Mouse (Mus musculus): ENCODE measurements at regions not wholly inside any gene's neighbourhood (a gene's known extent, or its start where the extent isn't known, plus 50 kb on each side); places are given as distances from the start of the nearest gene placed in this dataset.

DNA sequence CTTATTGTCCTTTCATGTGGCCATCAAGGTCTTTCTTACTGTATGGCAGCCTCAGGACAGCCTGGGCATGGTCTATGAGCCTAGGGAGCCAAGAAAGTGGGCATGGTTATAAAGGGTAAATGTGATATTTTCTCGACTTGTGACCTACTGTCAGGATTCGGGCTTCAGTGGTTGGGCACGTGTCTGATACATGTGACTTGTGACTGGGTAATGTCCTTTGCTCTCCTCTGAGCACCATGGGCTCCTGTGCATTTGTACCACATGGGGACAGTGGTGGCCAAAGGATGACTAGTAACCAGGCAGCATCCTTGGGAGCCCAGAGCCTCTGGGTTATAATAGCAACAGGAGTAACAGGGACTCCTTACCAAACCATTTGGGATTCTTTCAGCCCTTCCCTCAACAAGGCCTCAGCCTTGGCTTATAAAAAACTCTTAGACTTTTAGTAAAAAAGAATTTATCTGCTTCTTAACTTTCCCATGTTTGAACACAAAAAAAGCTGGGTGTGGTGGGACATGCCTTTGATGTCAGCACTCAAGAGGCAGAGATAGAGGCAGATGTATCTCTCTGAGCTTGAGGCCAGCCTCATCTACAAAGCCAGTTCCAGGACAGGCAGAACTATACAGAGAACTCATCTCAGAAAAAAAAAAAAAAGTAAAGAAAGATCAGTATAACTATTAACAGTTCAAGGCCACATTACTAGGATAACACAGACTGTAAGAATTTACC, 56.7 kb upstream of the Klf13 start:
- peak; percentile 89 for DNase-seq

DNA sequence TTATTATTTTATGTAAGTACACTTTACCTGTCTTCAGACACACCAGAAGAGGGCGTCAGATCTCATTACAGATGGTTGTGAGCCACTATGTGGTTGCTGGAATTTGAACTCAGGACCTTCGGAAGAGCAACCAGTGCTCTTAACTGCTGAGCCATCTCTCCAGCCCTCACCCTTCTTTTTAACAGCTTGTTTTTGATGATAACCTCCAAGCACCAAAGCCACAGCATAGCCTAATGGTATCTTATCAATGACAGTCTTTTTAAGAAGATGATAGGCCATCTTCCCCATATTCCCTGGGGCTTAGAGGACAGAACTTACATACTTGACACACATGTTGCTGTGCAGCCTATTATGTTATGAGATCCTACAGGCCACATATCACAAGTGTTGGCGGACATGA, 56.1 kb upstream of the Klf13 start:
- peak; percentile 31 for DNase-seq

DNA sequence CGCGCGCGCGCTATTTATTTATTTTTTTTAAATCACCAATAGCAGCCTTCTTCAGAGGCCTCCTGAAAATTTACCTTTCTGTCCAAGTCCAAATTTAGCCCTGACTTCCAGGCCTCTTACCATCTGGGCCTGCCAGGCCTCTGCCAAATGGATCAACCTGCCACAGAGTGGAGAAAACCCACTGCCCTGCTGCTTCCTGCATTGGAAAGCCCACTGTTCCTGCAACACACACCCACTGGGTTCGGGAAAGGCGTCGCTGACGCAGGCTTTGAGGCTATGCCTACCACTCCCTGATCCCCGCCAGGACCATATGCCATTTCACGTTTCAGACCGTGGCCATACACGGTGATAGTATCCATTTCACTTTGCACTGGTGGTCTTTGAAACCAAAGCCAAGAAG, 53.4 kb upstream of the Klf13 start:
- no peak for DNase-seq

DNA sequence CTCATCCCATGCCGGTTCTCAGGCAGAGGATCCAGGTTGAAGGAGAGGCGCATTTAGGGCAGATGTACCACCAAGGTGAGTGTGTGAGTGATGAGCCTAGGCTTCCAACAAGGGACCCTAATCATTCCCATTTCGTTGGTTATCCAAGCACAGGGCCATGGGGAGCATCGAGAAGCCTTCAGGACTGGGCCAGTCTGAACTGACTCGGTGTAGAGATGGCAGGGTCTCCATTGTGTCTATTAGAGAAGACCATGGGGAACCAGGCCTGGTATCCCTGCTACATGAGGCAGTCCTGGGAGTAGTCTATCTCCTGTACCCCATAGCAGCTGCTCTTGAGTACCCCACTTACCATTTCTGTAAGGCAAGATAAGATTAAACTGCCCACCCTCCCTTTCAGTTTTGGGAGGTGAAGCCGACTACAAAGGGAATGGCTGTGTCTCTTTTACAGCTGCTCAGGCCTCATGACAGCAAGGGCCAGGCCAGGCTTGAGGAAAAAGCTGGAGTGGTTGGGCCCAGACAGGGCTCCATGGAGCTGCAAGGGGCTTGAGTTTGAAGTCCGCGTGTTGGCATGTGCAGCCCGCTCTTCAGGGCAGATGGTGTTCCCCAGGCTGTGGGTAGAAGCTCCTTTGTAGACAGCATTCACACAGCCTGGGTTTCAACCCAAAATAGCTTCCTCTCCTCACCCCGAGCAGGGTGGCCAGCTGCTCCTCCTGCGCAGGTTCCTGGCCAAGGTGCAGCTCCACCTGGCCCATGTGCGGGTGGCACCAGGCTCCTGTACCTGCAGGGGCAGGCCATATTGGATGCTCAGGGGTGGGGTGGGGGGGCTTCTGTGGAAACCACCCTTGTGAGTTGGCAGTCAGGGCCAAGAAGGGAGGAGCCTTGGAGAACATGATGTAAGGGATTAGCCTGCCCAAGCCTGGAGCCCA, 52.6 kb upstream of the Klf13 start:
- DNase-seq = peak; percentile 74

DNA sequence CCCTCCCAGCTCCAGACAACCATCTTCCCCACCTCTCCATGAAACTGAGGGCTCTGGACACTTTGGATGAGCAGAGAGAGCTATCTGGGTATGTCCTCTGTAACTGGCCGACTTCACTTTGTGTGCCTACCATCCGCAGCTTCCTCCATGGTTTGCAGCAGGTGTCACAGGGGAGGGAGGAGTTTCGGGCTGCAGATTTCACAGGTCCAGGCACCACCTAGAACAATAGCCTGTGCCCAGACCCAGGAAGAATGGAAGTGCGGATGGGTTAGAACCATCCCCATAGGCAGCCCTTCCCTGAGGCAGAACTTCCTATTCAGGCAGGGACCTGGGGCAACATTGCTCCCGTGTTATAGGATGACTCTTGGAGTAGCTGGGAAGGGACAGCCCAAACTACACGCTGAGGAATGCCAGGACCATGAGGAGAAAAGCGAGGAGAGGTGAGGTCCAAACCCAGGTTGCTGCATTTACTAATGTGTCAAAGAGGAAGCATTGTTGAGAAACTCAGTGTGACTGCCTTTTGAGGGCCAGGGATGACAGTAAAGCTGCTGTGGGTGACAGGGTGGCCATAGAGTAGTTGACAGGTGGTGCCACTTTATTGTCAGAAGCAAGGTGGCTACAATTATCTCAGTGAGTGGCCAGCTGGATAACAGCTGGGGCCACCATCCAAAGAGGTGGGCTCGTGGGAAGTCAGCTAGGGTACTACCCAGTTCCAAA, 51.8 kb upstream of the Klf13 start:
- DNase-seq = peak; percentile 64

DNA sequence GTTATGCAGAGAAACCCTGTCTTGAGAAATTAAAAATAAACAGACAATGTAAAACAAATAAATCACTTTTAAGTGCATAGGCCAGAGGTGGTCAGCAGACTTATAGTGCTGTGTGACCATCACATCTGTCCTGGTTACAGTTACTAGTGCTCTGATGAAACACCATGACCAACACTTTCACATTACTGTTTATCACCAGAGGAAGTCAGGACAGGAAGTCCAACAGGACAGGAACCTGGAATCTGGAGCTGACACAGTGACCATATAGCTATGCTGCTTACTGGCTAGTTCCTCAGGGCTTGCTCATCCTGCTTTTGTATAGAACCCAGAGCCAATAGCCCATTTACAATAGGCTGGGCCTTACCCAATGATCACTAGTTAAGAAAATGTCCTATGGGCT, 51.0 kb upstream of the Klf13 start:
- peak; percentile 79 for DNase-seq
